Comparison of ENCODE assay signal across 25 mouse cellular contexts in the genomic region with DNA sequence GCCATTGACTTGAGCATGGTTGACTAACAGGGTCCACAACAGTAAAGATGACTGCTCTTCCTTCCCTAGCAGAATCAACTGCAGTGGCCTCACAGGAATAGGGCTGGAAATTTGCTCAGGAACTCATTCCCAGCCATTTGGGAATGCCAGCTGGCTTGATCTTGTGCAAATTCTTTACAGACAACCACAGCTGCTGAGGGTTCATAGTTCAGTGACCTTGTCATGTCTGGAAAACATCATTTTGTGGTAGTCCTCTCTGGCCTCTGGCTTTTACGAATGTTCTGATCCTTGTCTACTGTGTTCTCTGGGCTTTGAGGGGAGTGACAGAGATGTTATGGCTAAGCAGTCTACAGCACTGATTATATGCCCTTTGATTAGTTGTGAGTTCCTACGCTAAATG.
DNase-seq lines count a peak whose midpoint lies in the region; ATAC-seq and TF ChIP-seq lines count a peak whose summit lies in the region.
"Had no signal": no experiment of that assay in that cellular context is flagged by ENCODE, and none has a peak within 500 bp of the region (broad histone marks: within the 10 kb centered on the region; RNA-seq: fewer than 3 reads in every experiment).

No protein-coding gene starts in this region.

- WGBS in kidney, embryonic 15.5 days: 68% methylated on average over 2 of the region's 2 CpGs
- WGBS in lung, adult 2 months: 73% methylated on average over 2 of the region's 2 CpGs
- 77% methylated on average over 2 of the region's 2 CpGs for WGBS in hindbrain, embryonic 11.5 days

- ATAC-seq in kidney, embryonic 15.5 days (replicated peaks; ENCODE audit: low FRiP score): no peak
- ATAC-seq in hindbrain, embryonic 11.5 days (ENCODE audit: low FRiP score): no peak
- ATAC-seq: forebrain, embryonic 16.5 days; inflammation-experienced regulatory T-cells, adult 6 months had no signal

- no peaks in the 10 kb centered on the region for H3K27me3 ChIP-seq in kidney, embryonic 15.5 days
- no peaks in the 10 kb centered on the region for H3K27me3 ChIP-seq in hindbrain, embryonic 11.5 days (ENCODE audit: control insufficient read depth, insufficient read depth, low read length)
- H3K27me3 ChIP-seq: hindbrain, embryonic 13.5 days; limb, embryonic 13.5 days; lung, embryonic 15.5 days; midbrain, embryonic 12.5 days; stomach, embryonic 15.5 days had no signal

- no peak overlapping the region for H3K4me3 ChIP-seq in kidney, embryonic 15.5 days (replicated peaks)
- no peak overlapping the region for H3K4me3 ChIP-seq in lung, adult 2 months (replicated peaks; ENCODE audit: extremely low read depth, low read depth, low read length)
- no peak overlapping the region for H3K4me3 ChIP-seq in hindbrain, embryonic 11.5 days (ENCODE audit: low read depth, low read length)
- H3K4me3 ChIP-seq: forebrain, embryonic 10.5 days; heart, embryonic 10.5 days; hindbrain, embryonic 13.5 days; limb, embryonic 13.5 days; lung, embryonic 15.5 days; midbrain, embryonic 12.5 days; stomach, embryonic 15.5 days had no signal

- H3K4me1 ChIP-seq in kidney, embryonic 15.5 days: no peaks in the 10 kb centered on the region
- H3K4me1 ChIP-seq in lung, adult 2 months (ENCODE audit: control insufficient read depth, insufficient read depth, low read length): no peaks in the 10 kb centered on the region
- H3K4me1 ChIP-seq in hindbrain, embryonic 11.5 days (replicated peaks; ENCODE audit: control insufficient read depth, insufficient read depth, low read length): no peaks in the 10 kb centered on the region
- H3K4me1 ChIP-seq: forebrain, embryonic 10.5 days; heart, embryonic 10.5 days; hindbrain, embryonic 13.5 days; limb, embryonic 13.5 days; lung, embryonic 15.5 days; midbrain, embryonic 12.5 days; stomach, embryonic 15.5 days had no signal

- no peak overlapping the region for H3K27ac ChIP-seq in kidney, embryonic 15.5 days
- H3K27ac ChIP-seq in hindbrain, embryonic 11.5 days (ENCODE audit: low read depth, low read length): no peak overlapping the region
- H3K27ac ChIP-seq: forebrain, embryonic 10.5 days; heart, embryonic 10.5 days; hindbrain, embryonic 13.5 days; kidney, postnatal 0 days; limb, embryonic 13.5 days; liver, embryonic 14.5 days; lung, embryonic 15.5 days; midbrain, embryonic 12.5 days; stomach, embryonic 15.5 days had no signal

- peak; percentile 41 for DNase-seq in embryo, embryonic 10 days (ENCODE audit: low spot score)
- no peak for DNase-seq in embryo, embryonic 9.5 days (ENCODE audit: extremely low spot score)
- peak; percentile 18 for DNase-seq in kidney, adult 9 months
- DNase-seq in lung, postnatal 36 days: peak; percentile 0
- DNase-seq in lung, adult 2 months: no peak
- DNase-seq in mesoderm, embryonic 11.5 days (ENCODE audit: low read depth, low spot score): peak; percentile 42
- no peak for DNase-seq in hindbrain, embryonic 11.5 days (ENCODE audit: low spot score)
- DNase-seq: adrenal gland, postnatal 14 days; cerebellum, adult 2 months; cerebellum, postnatal 25 days; right cerebral cortex, adult 18-20 months; right cerebral cortex, postnatal 4 days; thymus, postnatal 25 days had no signal

- no peaks in the 10 kb centered on the region for H3K9me3 ChIP-seq in kidney, embryonic 15.5 days (replicated peaks)
- H3K9me3 ChIP-seq in hindbrain, embryonic 11.5 days (ENCODE audit: control insufficient read depth, low read length): no peaks in the 10 kb centered on the region
- H3K9me3 ChIP-seq: forebrain, embryonic 10.5 days; heart, embryonic 10.5 days; hindbrain, embryonic 13.5 days; limb, embryonic 13.5 days; lung, embryonic 15.5 days; midbrain, embryonic 12.5 days; stomach, embryonic 15.5 days had no signal

- TF ChIP-seq POLR2A in lung, adult 2 months (IDR thresholded peaks at IDR 0.05; ENCODE audit: borderline replicate concordance, extremely low read depth, low read depth, low read length): no peak

- H3K4me2 ChIP-seq in kidney, embryonic 15.5 days: no peak overlapping the region
- no peak overlapping the region for H3K4me2 ChIP-seq in hindbrain, embryonic 11.5 days (replicated peaks; ENCODE audit: low read depth, low read length)
- H3K4me2 ChIP-seq: hindbrain, embryonic 13.5 days; limb, embryonic 13.5 days; lung, embryonic 15.5 days; midbrain, embryonic 12.5 days; stomach, embryonic 15.5 days had no signal

- no peak for TF ChIP-seq CTCF in lung, adult 2 months (IDR thresholded peaks at IDR 0.05; ENCODE audit: insufficient read depth, low read length)

- H3K9ac ChIP-seq in kidney, embryonic 15.5 days: no peak overlapping the region
- no peak overlapping the region for H3K9ac ChIP-seq in hindbrain, embryonic 11.5 days (ENCODE audit: low read depth, low read length)
- H3K9ac ChIP-seq: hindbrain, embryonic 13.5 days; limb, embryonic 13.5 days; liver, embryonic 14.5 days; lung, embryonic 15.5 days; midbrain, embryonic 12.5 days; stomach, embryonic 15.5 days had no signal

- no peaks in the 10 kb centered on the region for H3K36me3 ChIP-seq in kidney, embryonic 15.5 days
- no peaks in the 10 kb centered on the region for H3K36me3 ChIP-seq in hindbrain, embryonic 11.5 days (ENCODE audit: control insufficient read depth, insufficient read depth, low read length)
- H3K36me3 ChIP-seq: forebrain, embryonic 10.5 days; heart, embryonic 10.5 days; hindbrain, embryonic 13.5 days; limb, embryonic 13.5 days; lung, embryonic 15.5 days; midbrain, embryonic 12.5 days; stomach, embryonic 15.5 days had no signal

Comparison
In these comparisons a context has a peak if more than half of its experiments do, and no peak if none do; other contexts are left out.
1. DNase-seq: peak in embryo, embryonic 10 days (single experiment), kidney, adult 9 months (single experiment), lung, postnatal 36 days (single experiment) and mesoderm, embryonic 11.5 days (single experiment); none in embryo, embryonic 9.5 days (single experiment), lung, adult 2 months (single experiment) and hindbrain, embryonic 11.5 days (single experiment).